In the genomic region with DNA sequence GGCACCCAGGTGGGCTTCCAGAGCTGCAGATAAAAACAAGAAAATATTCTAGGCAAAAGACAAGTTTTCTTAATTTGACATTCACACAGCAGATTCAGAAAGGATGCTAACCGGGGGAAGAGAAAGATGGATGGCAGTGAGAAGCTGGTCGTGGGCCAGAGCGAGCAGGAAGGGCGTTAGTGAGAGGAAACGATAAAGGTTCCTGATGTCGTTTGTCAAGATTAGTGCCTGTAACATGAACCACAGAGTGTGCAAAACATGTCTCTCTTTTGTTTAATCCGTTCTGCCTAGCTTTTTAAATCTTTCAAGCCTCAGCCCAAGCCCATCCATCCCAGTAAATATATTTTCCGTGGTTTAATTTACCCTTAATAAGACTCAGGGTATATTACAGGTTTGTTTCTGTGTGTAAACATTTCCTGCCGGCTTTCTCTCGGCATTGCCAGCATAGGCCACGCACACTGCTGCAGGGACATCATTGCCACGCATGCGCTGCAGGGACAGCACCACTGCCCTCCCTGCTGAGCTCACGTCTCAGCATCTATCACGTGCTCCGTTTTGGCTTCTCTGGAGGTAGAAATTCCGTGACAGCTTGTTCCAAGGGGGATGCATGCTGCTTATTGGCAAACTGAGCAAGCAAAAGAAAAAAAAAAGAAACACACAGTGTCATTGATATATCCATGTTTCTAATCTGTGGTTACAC, we compare ENCODE assay signal across 8 mouse cellular contexts.
DNase-seq lines count a peak whose midpoint lies in the region; ATAC-seq and TF ChIP-seq lines count a peak whose summit lies in the region.

No protein-coding gene starts in this region.

- peaks cover 42% of the 10 kb centered on the region for H3K4me1 ChIP-seq in hindbrain, embryonic 14.5 days (replicated peaks; ENCODE audit: control insufficient read depth, insufficient read depth, low read length)

- 50% methylated on average over 17 of the region's 17 CpGs for WGBS in hindbrain, embryonic 14.5 days

- intact Hi-C loops in left cerebral cortex, adult 2 months (cut with DNase I) = no loop called here
- intact Hi-C loops in left cerebral cortex, postnatal 25 days (cut with DNase I) = no loop called here

- no peak overlapping the region for H3K4me2 ChIP-seq in hindbrain, embryonic 14.5 days (replicated peaks)

- no peaks in the 10 kb centered on the region for H3K36me3 ChIP-seq in hindbrain, embryonic 14.5 days (replicated peaks; ENCODE audit: control insufficient read depth, insufficient read depth)

- peak overlapping the region; percentile 69 for H3K27ac ChIP-seq in left cerebral cortex, adult 2 months
- H3K27ac ChIP-seq in hindbrain, embryonic 14.5 days = peak overlapping the region; percentile 77

- H3K9ac ChIP-seq in hindbrain, embryonic 14.5 days = no peak overlapping the region

- no peak for ATAC-seq in hindbrain, embryonic 14.5 days (ENCODE audit: low FRiP score)
- ATAC-seq in megakaryocyte-erythroid progenitor cell, adult 5-6 weeks (replicated peaks; ENCODE audit: low FRiP score, low TSS enrichment, poor library complexity, severe bottlenecking) = peak; percentile 76

- TF ChIP-seq CTCF in left cerebral cortex, adult 2 months (IDR thresholded peaks at IDR 0.05) = no peak

- H3K4me3 ChIP-seq in left cerebral cortex, adult 2 months = no peak overlapping the region
- no peak overlapping the region for H3K4me3 ChIP-seq in hindbrain, embryonic 14.5 days (replicated peaks; ENCODE audit: low read length)

- no peaks in the 10 kb centered on the region for H3K9me3 ChIP-seq in hindbrain, embryonic 14.5 days (ENCODE audit: control insufficient read depth, low read length)

- DNase-seq in left cerebral cortex, adult 2 months (ENCODE audit: extremely low spot score in 1 of 2, low spot score in 2 of 2) = peak in 1 of 2 experiments; percentile 33
- no peak for DNase-seq in left cerebral cortex, adult 11 months (ENCODE audit: low spot score)
- peak; percentile 89 to 91 for DNase-seq in cerebellum, adult 18-20 months
- DNase-seq in hindbrain, embryonic 14.5 days (ENCODE audit: low spot score) = peak; percentile 69
- DNase-seq in left cerebral cortex, postnatal 25 days (ENCODE audit: low spot score in 2 of 2) = peak; percentile 56 to 66
- DNase-seq in ovary, adult 18-20 months (ENCODE audit: low spot score) = no peak
- no peak for DNase-seq in gastrocnemius, adult 8-10 months (ENCODE audit: low spot score in 2 of 2)

- H3K27me3 ChIP-seq in hindbrain, embryonic 14.5 days (ENCODE audit: control insufficient read depth, insufficient read depth, low read length) = no peaks in the 10 kb centered on the region

Comparison
In these comparisons a context has a peak if more than half of its experiments do, and no peak if none do; other contexts are left out.
1. DNase-seq: peak in cerebellum, adult 18-20 months (2 of 2), hindbrain, embryonic 14.5 days (single experiment) and left cerebral cortex, postnatal 25 days (2 of 2); none in left cerebral cortex, adult 11 months (single experiment), ovary, adult 18-20 months (single experiment) and gastrocnemius, adult 8-10 months (0 of 2).